Mouse (Mus musculus) embryonic facial prominence, embryonic 13.5 days (tissue): ENCODE data around the gene Gm20517. TPM values are rescaled to one million over a fixed set of nuclear protein-coding genes. Genes with fewer than 3 reads are reported as not detected.

ENCODE experiments used
- ATAC-seq: fragments of 200-750 bp; cut with Nextera tagmentation; 2 replicates; pipeline ENCODE4 v1.8.0; 2017; ENCODE audit warnings: low read depth; ENCODE audit not compliant: insufficient number of reproducible peaks, insufficient read depth, low FRiP score, low TSS enrichment
- H3K27ac ChIP-seq: fragments of 300-500 bp; sonication (generic); 2 replicates; pipeline ENCODE4 v1.5.1; 2015; ENCODE audit warnings: moderate library complexity, mild to moderate bottlenecking, inconsistent platforms
- H3K27me3 ChIP-seq: fragments of 300-500 bp; sonication (generic); 2 replicates; pipeline ENCODE4 v1.6.1; 2015; ENCODE audit warnings: mild to moderate bottlenecking, inconsistent platforms
- H3K36me3 ChIP-seq: fragments of 300-500 bp; sonication (generic); 2 replicates; pipeline ENCODE4 v1.6.1; 2015; ENCODE audit warnings: mild to moderate bottlenecking, inconsistent platforms
- H3K4me1 ChIP-seq: fragments of 300-500 bp; sonication (generic); 2 replicates; pipeline ENCODE4 v1.6.1; 2015; ENCODE audit warnings: inconsistent platforms
- H3K4me2 ChIP-seq: fragments of 300-500 bp; sonication (generic); 2 replicates; pipeline ENCODE4 v1.6.1; 2015; ENCODE audit warnings: moderate library complexity, mild to moderate bottlenecking, inconsistent platforms
- H3K4me3 ChIP-seq: fragments of 300-500 bp; sonication (generic); 2 replicates; pipeline ENCODE4 v1.5.1; 2015; ENCODE audit warnings: mild to moderate bottlenecking, inconsistent platforms
- H3K9ac ChIP-seq: fragments of 300-500 bp; sonication (generic); 2 replicates; pipeline ENCODE4 v1.6.1; 2015; ENCODE audit warnings: mild to moderate bottlenecking, inconsistent platforms
- H3K9me3 ChIP-seq: fragments of 300-500 bp; sonication (generic); 2 replicates; pipeline ENCODE4 v1.6.1; 2016; ENCODE audit warnings: inconsistent platforms
- WGBS: fragments of 180-500 bp; shearing (Covaris S2); methylation state at CpG from one replicate; pipeline ENCODE4 v1.1.7; 2015; ENCODE audit warnings: mixed read lengths; 5-methylcytosine and 5-hydroxymethylcytosine counted together
- polyA plus RNA-seq: library from polyadenylated mRNA; unstranded; fragments of >200 nt; fragmentation: Nextera tagmentation; extraction: Ambion mirVana; gene quantifications from 2 replicates; pipeline ENCODE4 v1.2.1, GENCODE M21; 2015

The Gm20517 gene
- polyA plus RNA-seq, 1 experiment from 2014 or later = 0.96 TPM

- Histone ChIP-seq H3K4me3 (no peak within 1 kb of the TSS), H3K36me3 (no peaks in the 10 kb centered on the region), H3K4me1 (no peaks in the 10 kb centered on the region), H3K27me3 (no peaks in the 10 kb centered on the region; the same call in 1 of the 2 replicates), H3K4me2 (no peak within 1 kb of the TSS), H3K9ac (no peak within 1 kb of the TSS), H3K27ac (no peak within 1 kb of the TSS), H3K9me3 (no peaks in the 10 kb centered on the region)
- 82% methylated on average over 11 of the region's 11 CpGs for WGBS
- ATAC-seq = no peak
Observed at GRCm38 (mm10) chr17:47726566-47726965, 115.2 kb downstream of the Gm20517 start, which contains the start of gene Pgc. Gene Pgc (plus strand): TSS chr17:47726842.

GRCm38 (mm10) chr17:47730633-47731575 is 119.5 kb downstream of the Gm20517 start:
- 55% methylated on average over 24 of the region's 24 CpGs for WGBS
- no peaks in the 10 kb centered on the region for H3K4me1 ChIP-seq
- ATAC-seq = no peak
- no peak overlapping the region for H3K4me2 ChIP-seq
- H3K9me3 ChIP-seq = no peaks in the 10 kb centered on the region
- no peaks in the 10 kb centered on the region; the same call in 1 of the 2 replicates for H3K27me3 ChIP-seq
- no peak overlapping the region for H3K9ac ChIP-seq
- no peak overlapping the region for H3K27ac ChIP-seq
- no peak overlapping the region for H3K4me3 ChIP-seq
- H3K36me3 ChIP-seq = no peaks in the 10 kb centered on the region

Other genes starting within 250 kb of the Gm20517 start
- gene Mrps10, start 242.7 kb upstream of the Gm20517 start, polyA plus RNA-seq = 73.4 and 74.5 TPM in 2 replicates
- gene Guca1b, start 226.2 kb upstream of the Gm20517 start, polyA plus RNA-seq = 0.73 and 0.84 TPM in 2 replicates
- 1.9 and 2.0 TPM in 2 replicates for gene Guca1a, start 211.0 kb upstream of the Gm20517 start, polyA plus RNA-seq
- gene AI661453, start 175.0 kb upstream of the Gm20517 start, polyA plus RNA-seq = 1.7 and 2.0 TPM in 2 replicates
- 0.25 TPM in 1 of 2 replicates, not detected in the other for gene 1700001C19Rik, start 174.2 kb upstream of the Gm20517 start, polyA plus RNA-seq
- gene Taf8, start 109.3 kb upstream of the Gm20517 start, polyA plus RNA-seq = 34.1 and 38.1 TPM in 2 replicates
- gene Ccnd3, start 106.5 kb upstream of the Gm20517 start, polyA plus RNA-seq = 359 and 377 TPM in 2 replicates
- gene Bysl, start 97 bp upstream of the Gm20517 start, polyA plus RNA-seq = 23.0 and 26.6 TPM in 2 replicates
- 52.9 and 60.1 TPM in 2 replicates for gene Med20, start within 50 bp of the Gm20517 start, polyA plus RNA-seq
- 6.2 and 6.4 TPM in 2 replicates for gene Usp49, start 19.1 kb downstream of the Gm20517 start, polyA plus RNA-seq
- 412 and 418 TPM in 2 replicates for gene Tomm6, start 76.8 kb downstream of the Gm20517 start, polyA plus RNA-seq
- 7.5 TPM in 2 replicates for gene Frs3, start 77.4 kb downstream of the Gm20517 start, polyA plus RNA-seq
- gene Gm21981, start 82.9 kb downstream of the Gm20517 start, polyA plus RNA-seq = 0.39 and 0.54 TPM in 2 replicates
- gene Prickle4, start 83.1 kb downstream of the Gm20517 start, polyA plus RNA-seq = 0.60 and 0.91 TPM in 2 replicates
- gene Pgc, start 115.3 kb downstream of the Gm20517 start, polyA plus RNA-seq = not detected in 2 replicates
- 6.7 and 6.8 TPM in 2 replicates for gene Tfeb, start 125.4 kb downstream of the Gm20517 start, polyA plus RNA-seq
- 28.9 and 35.9 TPM in 2 replicates for gene Mdfi, start 223.1 kb downstream of the Gm20517 start, polyA plus RNA-seq